ENCODE assay signal across 25 mouse cellular contexts in the genomic region with DNA sequence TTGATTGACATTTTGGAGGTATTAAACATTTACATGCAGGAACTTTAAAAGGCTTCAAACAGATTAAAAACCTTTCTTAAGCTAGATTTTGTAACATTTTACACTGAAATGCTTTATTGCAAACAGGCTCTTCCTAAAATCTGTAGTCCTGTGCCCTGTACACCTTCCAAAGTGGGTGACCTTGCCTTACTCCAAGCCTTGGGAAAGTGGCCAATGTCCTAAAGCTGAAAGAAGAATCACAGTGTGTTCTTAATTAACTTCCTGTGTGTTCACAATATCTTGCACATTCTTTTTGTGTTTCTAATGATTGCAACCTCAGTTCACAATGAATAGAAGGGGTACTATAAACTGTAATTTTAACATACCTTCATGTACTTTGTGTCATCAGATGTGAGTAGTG.
"Had no signal": no experiment of that assay in that cellular context is flagged by ENCODE, and none has a peak within 500 bp of the region (broad histone marks: within the 10 kb centered on the region; RNA-seq: fewer than 3 reads in every experiment).

No protein-coding gene starts in this region.

- H3K36me3 ChIP-seq: limb, embryonic 10.5 days; limb, embryonic 13.5 days; liver, embryonic 12.5 days; liver, embryonic 15.5 days; lung, embryonic 15.5 days; midbrain, embryonic 10.5 days; midbrain, embryonic 13.5 days; neural tube, embryonic 13.5 days; stomach, embryonic 15.5 days had no signal

- DNase-seq: kidney, postnatal 25 days; layer of hippocampus, adult 9-11 months; liver; lung, adult 18-20 months; lung, postnatal 10 days; lung, postnatal 36 days; retina, postnatal 1 day; right cerebral cortex, postnatal 25 days; spleen, adult 18-20 months; thymus, adult 2 months; thymus, postnatal 14 days; thymus, postnatal 4 days had no signal

- H3K9me3 ChIP-seq: limb, embryonic 10.5 days; limb, embryonic 13.5 days; liver, embryonic 12.5 days; liver, embryonic 15.5 days; lung, embryonic 15.5 days; megakaryocyte, embryonic 14.5 days; midbrain, embryonic 10.5 days; midbrain, embryonic 13.5 days; neural tube, embryonic 13.5 days; stomach, embryonic 15.5 days had no signal

- H3K27me3 ChIP-seq: limb, embryonic 13.5 days; liver, embryonic 12.5 days; liver, embryonic 15.5 days; lung, embryonic 15.5 days; megakaryocyte, embryonic 14.5 days; midbrain, embryonic 13.5 days; neural tube, embryonic 13.5 days; stomach, embryonic 15.5 days had no signal

- H3K4me1 ChIP-seq: limb, embryonic 10.5 days; limb, embryonic 13.5 days; liver, embryonic 12.5 days; liver, embryonic 15.5 days; lung, embryonic 15.5 days; megakaryocyte, embryonic 14.5 days; midbrain, embryonic 10.5 days; midbrain, embryonic 13.5 days; neural tube, embryonic 13.5 days; stomach, embryonic 15.5 days had no signal

- H3K27ac ChIP-seq: kidney, postnatal 0 days; layer of hippocampus, adult 2 months; limb, embryonic 10.5 days; limb, embryonic 13.5 days; liver, embryonic 12.5 days; liver, embryonic 15.5 days; lung, embryonic 15.5 days; midbrain, embryonic 10.5 days; midbrain, embryonic 13.5 days; neural tube, embryonic 13.5 days; stomach, embryonic 15.5 days had no signal

- H3K4me3 ChIP-seq: layer of hippocampus, adult 2 months; limb, embryonic 10.5 days; limb, embryonic 13.5 days; liver, embryonic 12.5 days; liver, embryonic 15.5 days; lung, embryonic 15.5 days; megakaryocyte, embryonic 14.5 days; midbrain, embryonic 10.5 days; midbrain, embryonic 13.5 days; myocyte; neural tube, embryonic 13.5 days; stomach, embryonic 15.5 days had no signal
